Mouse (Mus musculus) embryonic fibroblast, embryonic 13.5 days (primary cell): ENCODE data around the gene Gm17657.

ENCODE experiments used
- CTCF ChIP-seq: IDR thresholded peaks from 2 replicates; pipeline ENCODE4 v1.5.1; 2011; ENCODE audit warnings: mild to moderate bottlenecking, control low read depth, low read length, moderate library complexity, borderline replicate concordance; ENCODE audit not compliant: insufficient read depth
- POLR2A ChIP-seq: IDR thresholded peaks from 2 replicates; pipeline ENCODE4 v1.6.1; 2011; ENCODE audit warnings: low read depth, mild to moderate bottlenecking, control low read depth, low read length, moderate library complexity

DNA sequence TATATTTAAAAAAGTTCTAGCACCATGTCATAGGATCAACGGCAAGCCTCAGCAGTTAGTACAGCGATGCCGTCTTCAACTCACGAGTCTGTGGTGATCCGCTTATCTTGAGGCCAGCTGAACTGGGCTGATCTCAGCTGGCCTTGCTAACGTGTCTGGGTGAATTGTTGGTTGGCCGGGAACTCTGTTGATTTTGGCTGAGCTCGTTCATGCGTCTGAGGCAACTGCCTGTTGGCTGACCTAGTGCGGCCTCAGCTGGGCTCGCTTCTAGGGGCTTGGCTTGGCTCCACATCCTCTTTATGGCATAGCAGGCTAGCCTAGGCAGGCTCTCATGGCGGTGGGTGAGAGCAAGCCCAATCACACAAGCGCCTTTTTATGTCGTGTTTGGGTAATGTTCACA lies 8.0 kb downstream of the Gm17657 start:
- TF ChIP-seq POLR2A, result no peak
- no peak for TF ChIP-seq CTCF
